Mouse (Mus musculus) G1E-ER4 (cell line): ENCODE measurements around the gene Hyal2. TPM values are rescaled to one million over a fixed set of nuclear protein-coding genes. Genes with fewer than 3 reads are reported as not detected.

ENCODE experiments used
- GATA1 ChIP-seq: IDR thresholded peaks from one replicate; pipeline ENCODE4 v1.8.0; 2012; ENCODE audit warnings: low read length, inconsistent platforms
- polyA plus RNA-seq: library from polyadenylated mRNA; stranded (reverse); fragments of >175 nt; gene quantifications from 2 replicates; pipeline ENCODE4 v1.2.3, GENCODE M21; 2012

The Hyal2 gene
- polyA plus RNA-seq, 1 experiment: 22.8 TPM

- TF ChIP-seq GATA1: no peak
These were observed 22.5 kb downstream of the Hyal2 start for GRCm38 (mm10) chr9:107590058-107590772.

DNA sequence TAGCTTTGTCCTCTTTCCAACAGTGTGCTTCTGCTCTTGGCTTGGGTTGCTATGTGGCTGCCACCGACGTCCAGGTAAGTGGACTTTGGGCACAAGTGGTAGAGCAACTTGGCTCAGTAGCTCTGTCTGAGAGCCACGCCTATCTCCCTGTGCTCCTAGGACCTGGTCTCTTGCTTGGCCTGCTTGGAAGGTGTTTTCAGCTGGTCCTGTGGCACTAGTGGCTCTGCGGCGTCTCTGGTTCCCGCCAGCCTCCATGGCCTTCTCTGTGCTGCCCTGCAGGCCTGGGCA is 23.0 kb downstream of the Hyal2 start:
- no peak for TF ChIP-seq GATA1

GRCm38 (mm10) chr9:107593101-107593976 is 25.6 kb downstream of the Hyal2 start:
- no peak for TF ChIP-seq GATA1

- no peak for TF ChIP-seq GATA1
These were observed 26.7 kb downstream of the Hyal2 start for GRCm38 (mm10) chr9:107594281-107595062.

DNA sequence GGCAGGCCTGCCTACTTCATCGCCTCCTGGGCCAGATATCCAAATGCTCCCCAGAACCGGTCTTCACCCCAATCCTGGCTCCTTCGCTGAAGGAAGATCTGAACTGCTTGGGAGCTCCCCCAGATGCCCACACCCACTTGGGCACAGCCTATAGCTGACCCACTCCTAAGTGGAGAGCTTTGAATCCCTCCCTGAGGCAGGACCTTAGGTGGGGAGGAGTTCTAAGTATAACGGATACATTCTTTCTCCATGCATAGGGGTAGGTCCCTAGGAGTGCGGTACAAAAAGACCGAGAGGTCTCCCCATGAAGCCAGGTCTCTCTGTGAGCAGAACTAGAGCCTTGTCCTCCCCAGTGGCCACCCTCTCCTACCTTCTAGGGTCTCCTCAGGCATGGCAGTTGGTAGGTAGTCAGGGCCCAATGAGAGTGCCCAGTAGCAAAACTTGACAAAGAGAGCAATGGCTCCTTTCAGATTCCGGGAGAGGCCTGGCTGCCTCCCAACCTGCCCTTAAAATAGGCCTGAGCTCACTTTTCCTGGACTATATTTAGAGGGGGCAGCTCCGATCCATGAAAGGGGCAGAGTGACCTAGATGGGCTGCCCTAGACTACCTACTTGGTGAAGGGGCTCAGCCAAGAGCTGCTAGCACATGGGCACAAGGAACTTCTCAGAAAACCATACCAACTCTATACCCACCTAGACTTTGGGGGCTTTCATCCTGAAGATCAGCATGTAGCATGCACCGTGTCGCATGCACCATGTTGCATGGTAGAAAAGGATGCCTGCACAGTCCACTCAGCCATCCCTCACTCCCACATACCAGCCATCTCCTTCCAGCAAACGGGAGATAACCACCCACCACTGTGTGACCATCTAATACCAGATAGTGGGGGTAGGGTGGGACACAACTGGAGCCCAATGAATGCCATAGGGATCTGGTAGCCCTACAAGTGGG is 29.1 kb downstream of the Hyal2 start:
- TF ChIP-seq GATA1: no peak

DNA sequence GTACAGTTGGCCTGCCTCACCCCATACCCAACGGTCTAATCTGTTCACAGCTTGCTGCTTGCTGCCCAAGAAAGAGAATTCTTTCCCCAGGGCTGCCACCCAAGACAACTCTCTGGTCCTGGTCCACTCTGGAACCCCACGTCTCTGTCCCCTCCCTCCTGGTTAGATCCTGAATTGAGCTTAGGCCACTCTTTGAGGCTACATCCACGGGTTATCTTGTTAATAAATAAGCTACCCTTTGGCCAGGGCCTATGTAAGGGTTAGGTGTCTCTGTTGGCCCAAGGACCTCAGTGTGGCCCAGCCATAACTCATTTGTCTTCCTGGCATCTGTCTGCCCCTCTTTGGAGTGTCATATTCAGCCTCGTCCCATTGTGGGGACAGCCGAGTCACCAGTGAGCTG is 30.6 kb downstream of the Hyal2 start:
- no peak for TF ChIP-seq GATA1

- TF ChIP-seq GATA1: no peak
These were observed 31.7 kb downstream of the Hyal2 start for GRCm38 (mm10) chr9:107599433-107599832.

DNA sequence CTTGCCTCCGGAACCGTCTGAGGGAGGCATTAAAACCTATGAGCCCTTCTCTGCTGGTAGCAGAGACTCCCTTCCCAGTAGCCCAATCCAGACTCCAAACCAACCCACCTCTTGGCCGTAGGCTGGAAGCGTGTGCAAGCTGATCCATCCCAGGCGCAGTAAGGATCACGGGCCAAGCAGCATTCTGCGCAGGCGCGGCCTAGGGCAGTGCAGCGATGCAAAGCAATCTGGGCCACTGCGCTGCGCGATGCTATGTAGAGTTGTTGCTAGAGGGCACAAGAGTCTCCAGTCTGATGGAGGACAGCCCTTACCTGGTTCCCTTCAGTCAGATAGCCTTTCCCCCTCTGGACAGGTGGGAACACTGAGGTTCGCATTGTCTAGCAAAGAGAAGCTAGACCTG is 32.1 kb downstream of the Hyal2 start:
- TF ChIP-seq GATA1: no peak

DNA sequence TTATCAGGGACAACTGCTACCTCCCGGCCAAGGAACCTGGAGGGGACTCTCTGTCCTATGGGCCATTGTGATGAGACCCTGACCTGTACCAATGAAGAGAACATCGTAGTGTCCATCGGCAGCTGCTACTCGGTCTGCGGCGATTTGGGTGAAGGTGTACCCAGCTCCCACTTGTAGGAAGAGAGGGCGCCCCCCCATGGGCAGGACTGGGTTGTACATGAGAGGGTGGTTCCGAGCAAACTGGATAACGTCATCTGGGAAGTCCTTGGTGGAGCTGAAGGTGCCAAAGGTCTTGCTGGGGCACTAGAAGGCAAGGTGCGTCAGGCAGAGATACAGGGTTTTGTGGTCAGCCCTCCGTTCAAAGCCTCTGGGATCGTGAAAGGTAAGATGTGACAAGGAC is 33.0 kb downstream of the Hyal2 start:
- TF ChIP-seq GATA1: no peak

DNA sequence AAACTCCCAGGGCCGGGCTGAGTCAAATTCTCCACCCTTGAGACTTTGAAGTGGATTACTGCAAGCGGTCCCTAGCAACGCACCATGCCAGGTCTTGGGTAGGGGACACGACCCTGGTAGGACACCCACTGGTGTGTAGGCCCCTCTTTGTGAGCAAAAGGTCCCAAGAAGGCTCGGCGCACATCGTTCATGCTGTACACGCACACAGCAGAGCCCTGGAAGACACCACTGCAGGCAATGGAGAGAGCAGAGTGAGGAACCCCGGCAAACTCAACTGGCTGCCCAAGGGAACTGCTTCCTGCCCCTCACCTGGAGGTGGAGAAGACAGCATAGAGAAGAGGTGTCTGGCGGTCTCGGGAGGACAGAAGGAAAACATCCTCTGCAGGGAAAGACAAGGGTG is 33.5 kb downstream of the Hyal2 start:
- no peak for TF ChIP-seq GATA1

- TF ChIP-seq GATA1: no peak
These were observed 34.4 kb downstream of the Hyal2 start for GRCm38 (mm10) chr9:107602068-107602648.

GRCm38 (mm10) chr9:107603251-107603650 is 35.5 kb downstream of the Hyal2 start:
- TF ChIP-seq GATA1: no peak

DNA sequence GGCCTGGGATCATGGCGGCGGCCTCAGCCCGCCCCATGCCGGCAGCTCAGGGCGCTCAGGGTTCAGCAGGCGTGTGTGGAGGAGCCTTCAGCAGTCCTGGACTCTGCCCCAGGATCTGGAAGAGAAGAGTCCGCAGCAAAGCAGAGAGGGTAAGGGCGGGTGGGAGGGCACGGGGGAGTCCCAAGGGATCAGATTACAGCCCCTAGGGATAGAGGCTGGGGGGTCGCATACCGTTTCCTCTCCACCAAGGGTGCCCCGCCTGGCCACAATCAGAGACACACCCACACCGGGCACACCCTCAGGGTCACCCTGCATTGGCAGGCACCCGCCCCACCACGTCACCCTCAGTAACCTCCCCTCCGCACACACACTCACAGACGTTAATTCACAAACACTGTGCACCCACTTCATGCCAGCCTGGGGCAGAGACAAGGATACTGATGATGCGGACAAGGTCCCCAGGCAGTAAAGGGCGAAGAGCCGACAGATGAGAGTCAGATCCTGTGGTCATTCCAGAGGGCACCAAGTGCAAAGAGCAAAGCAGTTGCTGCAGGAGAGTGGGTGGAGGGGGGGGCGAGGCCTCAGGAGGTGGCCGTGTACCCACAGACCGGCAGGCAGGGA is 37.4 kb downstream of the Hyal2 start:
- TF ChIP-seq GATA1: no peak

GRCm38 (mm10) chr9:107606591-107606990 is 38.8 kb downstream of the Hyal2 start:
- TF ChIP-seq GATA1: no peak
